Mouse (Mus musculus): Measurements from ENCODE around the gene Kpna3.
"Not testable (repeated sequence)": the region's sequence is repeated elsewhere in the genome, so short reads cannot be mapped to it uniquely, and the experiment has no call there.

- TF ChIP-seq POLR2A (IDR thresholded peaks at IDR 0.05; ENCODE audit: control insufficient read depth, low read depth, low read length); CTCF (IDR thresholded peaks at IDR 0.05; ENCODE audit: control insufficient read depth, insufficient read depth, insufficient replicate concordance, low read depth, low read length): not testable (repeated sequence)
Observed at GRCm38 (mm10) chr14:61427095-61427494, 12.6 kb downstream of the Kpna3 start.
